Mouse (Mus musculus) lung, postnatal 0 days (tissue): ENCODE measurements around the gene Ufm1.

Source experiments
- CTCF ChIP-seq: IDR thresholded peaks from 2 replicates; pipeline ENCODE4 v1.5.1; 2016; ENCODE audit warnings: antibody characterized with exemption, mild to moderate bottlenecking
- EP300 ChIP-seq: IDR thresholded peaks from 2 replicates; pipeline ENCODE4 v1.6.1; 2016; ENCODE audit warnings: antibody characterized with exemption, mild to moderate bottlenecking, control low read depth

DNA sequence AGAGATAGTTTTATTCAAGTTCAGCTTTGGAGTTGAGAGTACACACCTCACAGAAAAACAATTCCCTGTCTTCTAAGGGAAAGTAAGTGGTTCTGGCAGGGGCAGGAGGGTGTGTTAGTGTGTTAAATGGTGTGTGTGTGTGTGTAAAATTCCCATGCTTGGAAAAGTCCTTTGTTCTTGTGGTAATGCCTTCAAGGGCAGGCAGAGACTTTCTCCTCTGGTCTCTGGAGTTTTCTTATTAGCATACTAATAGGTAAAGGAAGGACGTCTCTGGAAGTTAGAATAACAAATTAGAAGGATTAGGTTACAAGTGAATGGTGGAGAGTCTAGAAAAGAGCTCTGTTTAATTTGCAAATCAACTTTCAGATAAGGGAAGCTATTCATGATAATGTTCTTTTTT, 5.6 kb upstream of the Ufm1 start:
- TF ChIP-seq EP300 = no peak
- no peak for TF ChIP-seq CTCF
